Mouse (Mus musculus): ENCODE measurements at regions not wholly inside any gene's neighbourhood (a gene's known extent, or its start where the extent isn't known, plus 50 kb on each side); places are given as distances from the start of the nearest gene placed in this dataset.

DNA sequence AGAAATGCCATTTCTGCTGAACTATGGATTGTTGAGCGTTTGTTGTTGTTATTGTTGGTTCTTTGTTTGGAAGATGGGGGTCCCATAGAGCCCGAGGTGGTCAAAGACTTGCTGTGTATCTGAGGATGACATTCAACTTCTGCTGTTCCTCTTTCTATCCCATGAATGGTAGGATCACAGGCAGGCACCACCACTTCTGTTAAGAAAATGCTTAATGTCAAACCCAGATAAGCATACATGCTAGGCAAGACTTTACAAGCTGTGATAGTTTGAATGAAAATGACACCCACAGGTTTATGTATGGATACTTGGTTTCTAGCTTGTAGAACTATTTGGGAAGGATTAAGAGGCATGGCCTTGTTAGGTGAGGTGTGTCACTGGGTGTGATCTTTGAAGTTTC, 330.2 kb upstream of the Trib2 start:
- no peak for ATAC-seq (ENCODE audit: poor library complexity, severe bottlenecking)

DNA sequence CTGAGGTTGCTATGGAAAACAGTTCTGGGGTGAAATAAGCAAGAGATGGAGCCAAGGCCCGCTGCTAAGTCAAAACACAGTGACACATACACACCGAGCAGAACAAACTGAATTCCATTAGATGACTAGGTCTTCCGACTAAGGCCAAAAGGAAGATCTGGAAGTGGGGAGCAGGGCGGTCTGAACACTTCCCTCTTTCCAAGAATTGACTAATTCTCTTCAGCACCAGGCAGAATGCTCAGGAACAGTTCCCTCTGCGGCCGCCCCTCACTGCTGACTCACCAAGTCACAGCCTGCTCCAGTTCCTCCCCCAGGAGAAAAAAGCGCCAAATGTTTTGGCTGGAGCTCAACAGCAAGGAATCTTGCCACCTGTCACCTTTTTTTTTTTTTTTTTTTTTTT, 328.9 kb upstream of the Trib2 start:
- ATAC-seq (ENCODE audit: poor library complexity, severe bottlenecking) = peak; percentile 30; the same call in 1 of the 2 replicates

DNA sequence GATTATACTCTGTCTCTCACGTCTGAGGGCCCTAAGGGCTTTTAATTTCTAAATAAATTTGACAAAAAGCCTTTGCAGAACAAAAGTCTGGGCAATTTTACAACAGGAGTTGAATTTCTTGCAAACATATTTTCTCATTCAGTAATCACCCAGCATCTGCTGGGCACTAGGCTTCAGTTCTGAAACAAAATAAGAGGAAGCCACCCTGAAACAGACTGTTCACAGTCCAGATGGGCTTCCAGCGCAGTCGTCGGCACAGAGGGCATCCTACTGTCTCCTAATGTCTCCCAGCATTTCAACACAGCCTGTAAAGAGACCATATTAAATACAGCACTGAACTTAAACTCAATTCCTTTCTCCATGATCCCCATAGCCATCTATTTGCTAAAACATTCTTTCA, 324.5 kb upstream of the Trib2 start:
- ATAC-seq (ENCODE audit: poor library complexity, severe bottlenecking) = no peak

DNA sequence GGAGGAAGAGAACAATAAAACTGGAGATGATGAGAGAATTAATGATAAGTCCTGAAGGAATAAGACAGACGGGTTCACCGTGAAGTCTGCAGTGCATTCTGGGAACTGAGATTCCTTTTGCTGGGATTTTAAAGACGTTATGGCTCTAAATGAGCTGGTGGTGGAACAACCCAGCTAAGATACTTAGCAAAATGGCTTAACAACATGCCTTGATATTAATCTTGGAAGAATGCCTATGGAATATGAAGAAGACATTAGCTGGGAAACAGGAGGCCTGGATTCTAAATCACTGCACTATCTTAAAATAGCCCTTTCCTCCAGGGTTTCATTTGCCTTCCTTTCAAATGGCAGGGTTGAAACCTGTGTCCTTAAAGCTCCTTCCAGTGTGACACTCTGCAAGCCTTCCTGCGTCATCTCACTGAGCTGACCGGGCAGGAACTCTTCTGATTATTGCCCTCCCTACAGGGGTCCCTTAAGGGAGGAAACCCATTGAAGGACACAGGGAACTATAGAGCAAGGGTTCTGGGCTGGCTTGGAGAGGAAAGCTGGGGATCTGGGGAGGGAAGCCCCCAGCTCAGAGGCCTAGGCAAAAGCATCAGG, 323.9 kb upstream of the Trib2 start:
- no peak for ATAC-seq (ENCODE audit: poor library complexity, severe bottlenecking)

DNA sequence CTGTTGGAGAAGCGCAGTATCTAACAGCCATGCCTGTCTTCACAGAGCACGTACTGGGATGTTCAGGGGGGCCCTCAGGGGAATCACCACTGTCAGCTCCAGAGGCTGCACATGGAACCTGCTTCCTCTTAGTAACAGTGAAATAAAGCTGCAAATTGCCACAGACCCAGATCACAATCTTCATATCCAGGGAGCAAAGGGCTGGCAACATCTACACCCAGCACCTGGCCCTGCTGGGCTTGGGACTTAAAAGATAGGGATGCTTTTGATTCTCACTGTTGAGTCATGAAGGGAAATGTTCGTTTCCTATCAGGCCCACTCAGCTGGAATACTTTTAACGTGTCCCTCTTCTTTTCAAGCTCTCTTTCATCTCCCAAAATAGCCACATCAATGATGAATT, 322.4 kb upstream of the Trib2 start:
- no peak for ATAC-seq (ENCODE audit: poor library complexity, severe bottlenecking)

DNA sequence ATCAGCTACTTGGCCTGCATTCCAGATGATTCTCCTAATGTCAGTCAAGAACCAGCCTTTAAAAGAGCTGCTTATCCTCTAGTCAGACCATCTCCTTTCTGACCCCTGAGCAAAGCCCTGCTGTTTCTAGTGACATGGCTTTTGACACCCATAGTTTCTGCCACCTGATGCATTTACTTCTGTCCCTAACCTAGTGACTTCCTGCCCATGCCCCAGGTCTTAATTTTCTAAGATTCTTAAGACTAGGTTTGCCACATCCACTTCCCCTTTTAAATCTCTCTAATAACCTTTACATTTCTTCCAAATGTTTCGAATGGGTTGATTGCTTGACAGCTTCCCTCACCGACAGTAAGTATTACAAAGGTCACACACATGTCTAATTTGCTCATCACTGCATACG, 321.1 kb upstream of the Trib2 start:
- no peak for ATAC-seq (ENCODE audit: poor library complexity, severe bottlenecking)

DNA sequence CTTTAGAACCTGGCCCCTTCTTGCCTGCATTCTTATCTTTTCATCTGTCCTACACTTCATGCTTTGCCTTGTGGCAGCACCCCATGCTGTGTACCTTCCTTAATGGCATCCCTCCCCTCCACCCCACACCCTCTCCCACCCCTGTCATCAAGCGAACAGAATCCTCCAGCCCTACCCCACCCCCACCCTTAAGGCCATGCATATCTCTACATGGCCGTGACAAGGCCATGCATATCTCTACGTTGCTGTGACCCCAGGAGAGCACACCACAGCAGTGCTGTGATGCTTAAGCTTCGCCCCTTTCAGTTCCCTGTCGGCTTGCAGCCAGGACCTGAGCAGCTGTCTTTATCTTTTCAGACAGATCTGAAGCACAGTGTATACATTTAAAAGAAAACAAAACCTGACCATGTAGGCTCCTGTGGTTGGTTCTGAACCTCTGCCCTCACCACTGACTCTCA, 319.5 kb upstream of the Trib2 start:
- peak; percentile 27; the same call in 1 of the 2 replicates for ATAC-seq (ENCODE audit: poor library complexity, severe bottlenecking)

DNA sequence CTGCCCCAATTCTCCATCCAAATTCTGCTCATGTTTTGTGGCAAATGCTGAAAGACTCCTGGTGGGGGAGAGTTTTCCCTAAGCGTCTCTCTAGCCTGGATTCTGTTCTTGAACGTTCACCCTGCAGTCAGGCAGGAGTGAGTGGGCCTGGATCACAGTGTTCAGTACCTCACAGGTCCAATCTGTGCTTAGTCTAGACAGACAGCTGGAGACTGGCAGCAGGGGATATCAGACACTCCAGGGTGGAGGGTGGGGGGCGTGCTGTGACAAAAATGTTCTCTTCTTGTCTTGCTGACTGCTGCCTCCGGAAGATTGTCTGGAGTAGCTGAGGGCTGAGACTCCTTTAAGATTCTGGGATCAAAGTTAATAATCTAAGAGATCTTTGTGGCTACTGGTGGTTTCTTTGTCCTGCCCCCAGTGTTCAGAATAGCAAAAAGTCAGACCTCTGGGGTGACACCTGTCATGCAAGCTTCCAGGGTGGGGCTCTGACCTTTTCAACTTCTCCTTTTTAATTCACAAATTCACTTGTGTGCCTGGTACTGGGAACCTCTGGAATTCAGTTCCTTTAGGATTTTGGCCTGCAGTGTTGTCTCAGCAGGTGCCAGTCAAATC, 319.0 kb upstream of the Trib2 start:
- peak; percentile 35; the same call in 1 of the 2 replicates for ATAC-seq (ENCODE audit: poor library complexity, severe bottlenecking)

DNA sequence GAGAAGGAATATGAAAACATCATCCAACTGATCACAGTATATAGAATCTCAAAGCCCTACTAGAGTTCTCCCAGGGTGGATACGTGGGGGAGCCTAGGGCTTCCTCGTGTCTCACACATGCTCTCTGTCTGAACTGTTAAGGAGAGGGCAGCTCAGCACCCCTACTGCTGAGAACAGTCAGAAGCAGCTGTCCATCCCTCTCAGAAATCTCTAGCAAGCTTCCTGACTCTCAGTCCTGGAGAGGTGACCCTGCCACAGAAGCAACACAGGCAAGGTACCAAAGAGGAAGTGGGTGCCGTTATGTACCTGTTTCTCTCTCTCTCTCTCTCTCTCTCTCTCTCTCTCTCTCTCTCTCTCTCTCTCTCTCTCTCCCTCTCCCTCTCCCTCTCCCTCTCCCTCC, 317.7 kb upstream of the Trib2 start:
- ATAC-seq (ENCODE audit: poor library complexity, severe bottlenecking) = no peak

DNA sequence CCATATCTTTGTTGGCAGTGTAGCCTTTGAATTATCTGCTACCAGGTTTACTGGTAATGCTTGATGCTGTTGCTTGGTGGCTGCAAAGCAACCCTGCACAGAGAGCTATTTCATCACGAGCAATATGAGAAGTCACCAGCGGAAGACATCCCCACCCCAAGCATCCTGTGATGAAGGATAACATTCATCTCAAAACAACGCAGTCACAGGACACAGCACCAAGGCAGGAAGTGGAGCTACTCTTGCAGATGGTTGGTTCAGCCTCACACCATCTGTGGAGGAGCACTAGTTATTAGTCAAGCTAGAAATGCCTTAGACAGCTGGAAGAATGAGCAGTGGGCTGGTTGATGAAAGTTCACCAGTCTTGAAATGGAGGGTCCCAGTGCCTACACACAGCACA, 316.5 kb upstream of the Trib2 start:
- peak; percentile 81 for ATAC-seq (ENCODE audit: poor library complexity, severe bottlenecking)

DNA sequence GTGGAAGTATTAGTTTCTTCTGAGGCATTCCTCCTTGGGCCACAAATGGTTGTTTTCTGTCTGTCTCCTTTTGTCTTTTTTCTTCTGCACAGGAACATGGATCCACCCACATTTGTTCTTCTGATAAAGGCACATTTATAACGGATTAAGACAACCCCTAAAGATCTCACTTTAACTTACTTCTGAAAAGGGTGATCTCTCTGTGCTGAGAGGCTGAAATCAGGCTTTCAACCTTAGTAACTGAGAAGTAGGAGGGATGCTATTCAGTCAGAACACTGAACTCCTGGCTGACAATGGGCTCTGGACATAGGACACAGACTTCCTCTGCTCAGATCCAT, 315.0 kb upstream of the Trib2 start:
- no peak for ATAC-seq (ENCODE audit: poor library complexity, severe bottlenecking)

DNA sequence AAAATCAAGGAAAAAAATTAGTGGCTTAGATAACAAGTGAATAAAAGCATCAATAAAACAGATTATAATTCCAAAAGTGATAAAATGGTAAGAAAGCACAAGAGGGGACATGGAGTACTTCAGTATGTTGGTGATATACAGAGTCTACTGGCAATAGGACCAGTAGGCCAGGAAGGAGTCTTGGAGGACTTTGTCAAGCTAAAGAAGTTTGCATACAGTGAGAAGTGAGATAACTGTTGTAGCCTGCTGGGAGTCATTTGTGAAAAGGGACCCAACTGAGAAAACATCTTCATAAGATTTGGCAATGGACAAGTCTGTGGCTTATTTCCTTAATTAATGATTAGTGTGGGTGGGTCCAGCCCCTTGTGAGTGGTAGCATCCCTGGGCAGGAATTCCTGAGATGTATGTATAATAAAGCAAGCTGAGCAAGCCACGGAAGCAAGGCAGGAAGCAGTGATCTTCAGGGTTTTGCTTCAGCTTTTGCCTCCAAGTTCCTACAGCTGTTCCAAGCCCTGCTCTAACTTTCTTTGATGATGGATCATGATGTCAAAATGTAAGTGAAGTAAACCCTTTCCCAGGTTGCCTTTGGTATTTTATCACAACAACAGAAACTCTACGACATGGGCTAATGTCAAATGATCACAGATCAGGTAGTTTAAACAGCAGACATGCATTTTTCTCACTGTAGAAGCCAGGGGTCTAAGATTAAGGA, 314.5 kb upstream of the Trib2 start:
- no peak for ATAC-seq (ENCODE audit: poor library complexity, severe bottlenecking)

DNA sequence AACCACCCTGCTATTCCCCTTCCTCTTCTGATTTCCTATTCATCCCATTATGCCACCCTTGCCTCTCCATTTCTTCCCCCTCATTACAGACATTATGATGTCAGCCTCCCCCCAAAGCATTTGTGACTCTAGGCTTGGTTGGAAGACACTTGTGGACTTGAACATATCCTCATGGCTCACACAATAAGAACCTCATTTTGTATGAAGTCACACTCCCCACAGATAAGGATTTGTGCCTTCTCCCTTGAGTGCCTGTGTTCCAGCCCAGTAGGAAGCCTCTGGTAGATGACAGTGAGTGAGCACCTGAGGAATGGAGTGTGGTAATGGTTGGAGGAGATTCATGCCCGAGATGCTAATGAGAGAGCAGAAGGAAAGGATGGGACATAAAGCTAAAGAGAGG, 313.9 kb upstream of the Trib2 start:
- no peak for ATAC-seq (ENCODE audit: poor library complexity, severe bottlenecking)

DNA sequence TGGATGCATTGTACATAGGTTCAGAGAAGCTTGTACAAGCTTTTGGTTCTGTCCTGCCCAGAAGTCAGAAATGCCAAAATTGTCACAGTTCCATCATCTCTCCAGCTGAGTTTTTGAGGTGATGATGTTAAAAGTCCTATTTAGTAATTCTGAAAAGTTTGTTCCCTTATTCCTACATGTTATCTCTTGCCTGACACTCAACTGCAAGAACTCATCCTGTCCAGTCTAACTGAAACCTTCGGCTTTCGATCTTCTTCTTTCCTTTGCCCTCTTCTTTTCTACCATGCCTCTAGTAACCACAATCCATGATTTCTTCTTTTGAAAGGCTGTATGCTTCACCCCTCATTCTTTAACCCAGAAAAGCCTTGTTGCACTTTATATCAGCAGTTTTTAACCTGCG, 313.2 kb upstream of the Trib2 start:
- no peak for ATAC-seq (ENCODE audit: poor library complexity, severe bottlenecking)

DNA sequence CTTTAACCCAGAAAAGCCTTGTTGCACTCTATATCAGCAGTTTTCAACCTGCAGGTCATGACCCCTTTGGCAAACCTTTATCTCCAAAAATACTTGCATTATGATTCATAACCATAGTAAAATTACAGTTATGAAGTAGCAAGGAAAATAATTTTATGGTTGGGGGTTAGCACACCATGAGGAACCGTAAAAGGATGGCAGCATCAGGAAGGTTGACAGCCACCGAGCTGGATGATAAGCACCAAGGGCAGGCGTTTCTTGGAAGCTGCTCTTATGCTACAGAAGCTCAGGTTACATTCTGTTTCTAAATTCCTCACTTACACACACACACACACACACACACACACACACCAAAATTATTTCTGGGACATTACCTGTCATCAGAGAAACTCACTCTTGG, 312.5 kb upstream of the Trib2 start:
- ATAC-seq (ENCODE audit: poor library complexity, severe bottlenecking) = no peak

DNA sequence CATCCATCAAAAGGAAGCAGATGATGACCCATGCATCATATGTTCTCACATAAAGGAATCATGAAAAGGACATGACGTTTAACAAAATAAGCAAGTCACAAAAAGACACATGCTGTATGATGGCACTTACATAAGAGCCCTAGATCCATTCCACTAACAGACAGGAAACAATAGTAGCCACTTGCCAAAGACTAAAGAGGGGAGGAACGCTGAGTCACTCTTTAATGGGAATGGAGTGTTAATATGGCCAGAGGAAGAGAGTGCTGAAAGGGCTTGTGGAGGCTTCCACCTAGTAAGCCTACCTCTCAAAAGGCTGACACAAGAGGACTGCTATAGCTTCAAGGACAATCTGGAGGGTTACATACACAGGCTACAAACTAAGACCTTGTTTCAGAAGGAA, 308.2 kb upstream of the Trib2 start:
- 0 out of 2 replicates have a peak, but pooled peaks have one; percentile 22 for ATAC-seq (ENCODE audit: poor library complexity, severe bottlenecking)

DNA sequence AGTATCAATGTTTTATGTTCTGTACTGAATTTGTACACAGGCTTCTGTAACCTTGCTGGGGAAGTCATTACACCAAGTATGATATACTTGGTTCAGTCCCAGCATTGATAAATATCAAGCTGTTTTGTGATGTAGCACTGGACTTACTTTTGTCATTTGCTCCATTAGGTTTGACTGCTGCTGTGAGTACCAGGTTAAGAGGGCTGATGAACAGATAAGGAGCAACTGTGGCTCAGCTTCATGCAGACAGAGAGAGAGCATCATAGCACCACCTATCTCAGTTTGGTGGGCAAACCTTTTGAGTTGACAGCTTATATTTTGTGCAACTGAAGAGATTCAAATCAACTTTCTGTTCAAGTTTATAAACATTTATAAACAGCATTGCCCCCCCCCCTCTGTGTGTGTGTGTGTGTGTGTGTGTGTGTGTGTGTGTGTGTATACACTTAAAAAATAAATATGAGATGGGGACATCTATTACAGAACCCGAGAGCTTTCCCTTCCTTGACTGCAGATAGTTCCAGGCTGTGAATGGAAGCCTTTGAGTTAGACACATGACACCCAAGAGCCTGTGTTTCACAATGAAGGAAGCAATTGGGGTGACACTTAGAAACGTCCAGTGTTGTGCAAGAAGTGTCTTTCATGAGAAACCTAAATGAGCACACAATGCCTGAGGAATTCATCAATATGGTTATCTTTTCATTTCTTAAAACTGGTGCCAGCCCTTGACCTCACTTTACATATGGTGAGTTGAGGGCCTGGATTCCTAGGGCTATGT, 305.8 kb upstream of the Trib2 start:
- peak; percentile 92 for ATAC-seq (ENCODE audit: poor library complexity, severe bottlenecking)

DNA sequence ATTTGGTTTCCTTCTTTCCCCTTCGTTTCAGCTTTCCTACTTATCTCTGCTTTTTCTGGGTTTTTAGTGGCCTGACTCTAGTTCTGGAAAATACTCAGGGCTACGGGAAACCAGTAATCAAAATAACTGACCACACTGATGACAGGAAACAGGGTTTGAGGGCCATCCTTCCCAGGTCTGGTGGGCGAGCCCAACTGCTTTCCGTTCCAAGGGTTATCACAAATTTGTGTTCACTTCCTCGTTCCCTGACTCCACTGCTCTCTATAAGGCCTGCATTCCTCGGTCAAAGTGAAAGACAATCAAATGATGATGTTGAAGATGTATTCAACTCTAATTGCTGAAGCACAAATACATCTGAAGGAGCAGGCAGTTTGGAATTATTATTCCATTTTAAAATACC, 305.1 kb upstream of the Trib2 start:
- ATAC-seq (ENCODE audit: poor library complexity, severe bottlenecking) = 0 out of 2 replicates have a peak, but pooled peaks have one; percentile 28

DNA sequence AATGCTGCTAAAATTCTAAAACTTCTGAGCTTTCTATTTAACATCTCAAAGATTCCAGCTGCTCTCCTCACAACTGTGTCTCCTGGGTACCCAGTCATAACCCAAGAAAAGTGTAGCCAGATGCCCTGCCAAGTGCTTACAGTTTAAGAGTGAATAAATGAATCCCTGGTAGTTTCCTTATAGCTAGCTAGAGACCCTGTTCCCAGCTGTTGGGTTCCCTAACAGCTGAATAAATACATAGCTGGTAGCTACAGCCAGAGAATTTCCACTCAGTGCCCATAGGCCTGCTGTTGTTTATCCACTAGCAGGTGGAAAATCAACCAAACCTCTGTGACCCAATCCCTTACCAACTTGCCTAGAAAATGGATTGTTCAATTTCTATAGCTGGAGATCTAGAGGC, 302.0 kb upstream of the Trib2 start:
- ATAC-seq (ENCODE audit: poor library complexity, severe bottlenecking) = no peak

DNA sequence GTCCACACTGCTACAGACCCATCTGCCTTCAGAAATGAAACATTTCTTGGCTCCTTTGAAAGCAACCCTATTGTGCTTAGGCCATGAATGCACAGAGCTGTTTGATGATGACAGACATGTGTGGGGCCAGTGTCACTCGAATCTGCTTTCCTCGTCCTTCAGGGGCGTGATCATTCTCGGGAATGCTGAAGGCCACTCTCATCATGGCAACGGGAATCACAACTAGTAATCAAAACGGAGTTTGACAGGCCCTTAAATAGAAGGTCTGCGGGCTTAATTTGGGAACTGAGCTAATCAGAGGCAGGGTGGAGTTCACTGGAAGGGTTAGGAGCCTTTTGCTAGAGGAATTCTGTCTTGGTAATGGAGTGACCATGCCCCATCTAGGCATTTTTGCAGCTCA, 290.2 kb upstream of the Trib2 start:
- ATAC-seq (ENCODE audit: poor library complexity, severe bottlenecking) = no peak

DNA sequence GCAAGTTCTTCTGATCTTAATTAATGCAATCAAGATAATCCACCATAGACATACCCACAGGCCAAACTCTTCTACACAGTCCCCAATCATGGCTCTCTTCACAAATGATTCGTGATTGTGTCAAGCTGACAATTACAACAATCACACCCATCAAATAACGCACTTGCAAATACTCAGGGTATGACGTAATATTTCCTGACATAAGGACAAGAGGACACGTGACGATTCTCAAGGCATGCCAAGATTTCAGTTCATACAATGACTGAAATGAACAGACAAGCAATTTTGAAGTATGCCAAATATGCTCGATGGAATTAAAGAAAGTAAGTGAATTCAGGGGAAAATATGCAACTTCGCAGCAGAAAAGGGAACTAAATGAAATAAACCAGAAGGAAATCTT, 282.1 kb upstream of the Trib2 start:
- ATAC-seq (ENCODE audit: poor library complexity, severe bottlenecking) = no peak

DNA sequence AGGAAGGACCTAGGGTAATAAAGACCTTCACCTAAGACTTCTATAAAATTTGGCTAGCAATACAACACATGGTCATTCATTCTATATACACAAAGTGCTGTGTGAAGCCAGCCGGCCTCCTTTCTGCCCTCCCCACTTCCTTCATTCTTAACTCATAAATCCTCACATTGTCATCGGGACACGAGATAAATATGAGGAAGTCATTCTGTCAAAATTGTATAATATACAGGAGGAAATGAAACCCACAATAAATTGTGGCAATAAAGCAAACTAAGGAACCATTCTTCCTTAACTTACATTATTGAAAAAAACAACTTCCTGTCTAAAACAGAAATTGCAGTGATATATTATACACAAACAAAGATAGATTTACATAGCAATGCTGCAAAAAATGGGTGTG, 275.9 kb upstream of the Trib2 start:
- ATAC-seq (ENCODE audit: poor library complexity, severe bottlenecking) = peak; percentile 95
